Mouse (Mus musculus): ENCODE measurements around the gene Fbxo48. TPM values are rescaled to one million over a fixed set of nuclear protein-coding genes. Genes with fewer than 3 reads are reported as not detected.

Gene Fbxo48
- polyA plus RNA-seq, 1 experiment: 2.3 TPM

- WGBS: 93% methylated on average over 5 of the region's 5 CpGs
- no peak overlapping the region for H3K27ac ChIP-seq (ENCODE audit: control insufficient read depth, insufficient read depth, low read length)
Observed at GRCm38 (mm10) chr11:16915850-16916249, 35.3 kb upstream of the Fbxo48 start.

DNA sequence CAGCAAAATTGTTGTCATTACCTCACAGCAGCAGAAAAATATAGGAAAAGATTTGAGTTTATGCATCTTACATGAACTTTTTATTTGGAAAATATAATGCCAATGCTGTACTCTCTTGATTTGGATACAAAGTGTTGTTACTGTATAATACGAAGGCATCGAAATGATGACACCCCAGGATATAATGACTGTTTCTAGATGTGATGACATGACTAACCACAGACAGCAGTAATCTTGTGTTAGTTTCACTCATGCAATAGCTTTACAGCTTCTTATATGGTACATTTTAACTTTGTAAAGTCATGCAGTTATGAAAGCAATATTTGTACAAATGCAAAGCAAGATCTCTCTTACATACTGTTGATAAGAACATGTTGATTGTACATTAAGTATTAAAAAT lies 33.7 kb upstream of the Fbxo48 start:
- H3K4me1 ChIP-seq (replicated peaks; ENCODE audit: control insufficient read depth, insufficient read depth, low read length): no peaks in the 10 kb centered on the region
- WGBS: 95% methylated on average over 2 of the region's 2 CpGs
- no peak overlapping the region for H3K27ac ChIP-seq (ENCODE audit: control insufficient read depth, insufficient read depth, low read length)
- no peak overlapping the region for H3K4me3 ChIP-seq (ENCODE audit: control insufficient read depth, insufficient read depth, low read length)
- no peak for DNase-seq
- no peaks in the 10 kb centered on the region for H3K27me3 ChIP-seq (ENCODE audit: control insufficient read depth, insufficient read depth, low read length)
- no peaks in the 10 kb centered on the region for H3K36me3 ChIP-seq (ENCODE audit: control insufficient read depth, insufficient read depth, low read length)
- no peak for TF ChIP-seq CTCF (IDR thresholded peaks at IDR 0.05; ENCODE audit: borderline replicate concordance, control insufficient read depth, extremely low read depth, insufficient read depth, low read length, poor library complexity)

More at GRCm38 (mm10) chr11:16915850-16916249, 35.3 kb upstream of the Fbxo48 start:
- Histone ChIP-seq H3K36me3 (ENCODE audit: control insufficient read depth, insufficient read depth, low read length) (no peaks in the 10 kb centered on the region), H3K4me3 (ENCODE audit: control insufficient read depth, insufficient read depth, low read length) (no peak overlapping the region), H3K4me1 (replicated peaks; ENCODE audit: control insufficient read depth, insufficient read depth, low read length) (no peaks in the 10 kb centered on the region), H3K27me3 (ENCODE audit: control insufficient read depth, insufficient read depth, low read length) (no peaks in the 10 kb centered on the region)
- TF ChIP-seq POLR2A (IDR thresholded peaks at IDR 0.05; ENCODE audit: control insufficient read depth, extremely low read depth, insufficient read depth, low read length, poor library complexity): no peak
- no peak for TF ChIP-seq CTCF (IDR thresholded peaks at IDR 0.05; ENCODE audit: borderline replicate concordance, control insufficient read depth, extremely low read depth, insufficient read depth, low read length, poor library complexity)
- DNase-seq: no peak

GRCm38 (mm10) chr11:16932159-16932558 lies 19.0 kb upstream of the Fbxo48 start:
- WGBS: 45% methylated on average over 3 of the region's 3 CpGs
- no peak for DNase-seq
- TF ChIP-seq POLR2A (IDR thresholded peaks at IDR 0.05; ENCODE audit: control insufficient read depth, extremely low read depth, insufficient read depth, low read length, poor library complexity): no peak
- TF ChIP-seq CTCF (IDR thresholded peaks at IDR 0.05; ENCODE audit: borderline replicate concordance, control insufficient read depth, extremely low read depth, insufficient read depth, low read length, poor library complexity): no peak

DNA sequence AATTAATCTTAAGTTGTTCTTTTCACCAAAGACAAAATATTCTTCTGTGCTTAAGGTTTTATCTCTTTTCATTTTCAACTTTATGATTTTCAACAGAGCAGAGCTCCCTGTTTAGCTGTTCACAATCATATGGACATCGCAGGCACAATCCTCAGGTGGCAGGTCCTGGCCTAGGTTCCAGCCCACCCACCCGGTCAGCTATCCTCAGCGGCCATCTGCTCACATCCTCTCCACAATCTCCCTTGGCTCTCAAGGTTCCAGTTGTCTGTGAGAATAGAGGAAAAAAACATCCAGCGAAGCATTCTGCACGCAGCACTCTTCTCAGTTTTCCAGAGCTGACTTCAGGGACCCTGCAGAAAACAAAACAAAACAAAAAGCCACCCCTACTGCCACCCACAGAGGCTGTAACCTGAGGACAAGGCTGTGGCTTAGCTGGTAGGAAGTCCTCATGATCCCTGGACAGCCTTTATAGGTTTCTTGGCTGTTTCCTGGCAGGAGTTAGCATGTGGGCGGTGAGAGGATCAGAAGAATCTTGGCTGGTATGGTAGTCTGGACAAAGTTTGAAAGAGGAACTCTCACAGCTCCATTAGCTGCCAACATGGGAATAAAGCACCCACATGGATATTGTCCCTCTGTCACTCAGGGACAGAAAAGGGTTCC lies 15.5 kb upstream of the Fbxo48 start:
- H3K36me3 ChIP-seq (ENCODE audit: control insufficient read depth, insufficient read depth, low read length): no peaks in the 10 kb centered on the region
- H3K4me1 ChIP-seq (replicated peaks; ENCODE audit: control insufficient read depth, insufficient read depth, low read length): no peaks in the 10 kb centered on the region
- no peak for TF ChIP-seq CTCF (IDR thresholded peaks at IDR 0.05; ENCODE audit: borderline replicate concordance, control insufficient read depth, extremely low read depth, insufficient read depth, low read length, poor library complexity)
- no peak for TF ChIP-seq POLR2A (IDR thresholded peaks at IDR 0.05; ENCODE audit: control insufficient read depth, extremely low read depth, insufficient read depth, low read length, poor library complexity)
- H3K4me3 ChIP-seq (ENCODE audit: control insufficient read depth, insufficient read depth, low read length): no peak overlapping the region
- DNase-seq: no peak
- 90% methylated on average over 6 of the region's 6 CpGs for WGBS
- H3K27me3 ChIP-seq (ENCODE audit: control insufficient read depth, insufficient read depth, low read length): no peaks in the 10 kb centered on the region
- H3K27ac ChIP-seq (ENCODE audit: control insufficient read depth, insufficient read depth, low read length): no peak overlapping the region

More at GRCm38 (mm10) chr11:16932159-16932558, 19.0 kb upstream of the Fbxo48 start:
- Histone ChIP-seq H3K4me3 (ENCODE audit: control insufficient read depth, insufficient read depth, low read length) (no peak overlapping the region), H3K36me3 (ENCODE audit: control insufficient read depth, insufficient read depth, low read length) (no peaks in the 10 kb centered on the region), H3K27ac (ENCODE audit: control insufficient read depth, insufficient read depth, low read length) (no peak overlapping the region), H3K27me3 (ENCODE audit: control insufficient read depth, insufficient read depth, low read length) (no peaks in the 10 kb centered on the region), H3K4me1 (replicated peaks; ENCODE audit: control insufficient read depth, insufficient read depth, low read length) (no peaks in the 10 kb centered on the region)

DNA sequence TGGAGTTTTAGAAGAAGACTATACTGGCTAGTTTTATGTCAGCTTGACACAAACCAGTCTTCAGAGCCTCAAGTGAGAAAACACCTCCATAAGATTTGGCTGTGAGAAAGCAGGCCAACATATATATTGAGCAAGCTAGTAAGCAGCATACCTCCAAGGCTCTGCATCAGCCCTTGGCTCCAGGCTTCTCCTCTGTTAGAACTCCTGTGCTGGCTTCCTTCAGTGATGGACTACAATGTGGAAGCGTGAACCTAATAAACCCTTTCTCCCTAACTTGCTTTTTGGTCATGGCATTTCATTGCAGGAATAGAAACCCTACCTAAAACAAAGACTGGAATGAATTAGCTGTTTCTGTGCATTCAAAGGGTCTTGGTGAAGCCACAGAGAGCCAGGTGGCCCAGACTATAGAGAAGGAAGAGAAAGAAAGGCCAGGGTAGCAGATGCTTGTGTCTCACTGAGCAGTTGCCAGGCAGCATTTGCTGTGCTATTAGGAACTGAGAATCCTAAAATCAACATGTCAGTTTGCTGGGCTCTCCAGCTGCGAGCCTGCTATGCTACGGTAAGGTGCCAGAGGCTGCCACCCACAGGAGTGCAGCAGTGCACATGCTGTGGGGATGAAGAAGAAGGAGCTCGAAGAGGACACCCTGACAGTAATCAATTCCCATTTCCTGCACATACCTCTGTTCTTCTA lies 9.9 kb upstream of the Fbxo48 start:
- TF ChIP-seq POLR2A (IDR thresholded peaks at IDR 0.05; ENCODE audit: control insufficient read depth, extremely low read depth, insufficient read depth, low read length, poor library complexity) (no peak), CTCF (IDR thresholded peaks at IDR 0.05; ENCODE audit: borderline replicate concordance, control insufficient read depth, extremely low read depth, insufficient read depth, low read length, poor library complexity) (no peak)
- H3K4me3 ChIP-seq (ENCODE audit: control insufficient read depth, insufficient read depth, low read length): no peak overlapping the region
- no peak for DNase-seq
- no peak overlapping the region for H3K27ac ChIP-seq (ENCODE audit: control insufficient read depth, insufficient read depth, low read length)
- no peaks in the 10 kb centered on the region for H3K27me3 ChIP-seq (ENCODE audit: control insufficient read depth, insufficient read depth, low read length)
- H3K36me3 ChIP-seq (ENCODE audit: control insufficient read depth, insufficient read depth, low read length): no peaks in the 10 kb centered on the region
- 90% methylated on average over 4 of the region's 4 CpGs for WGBS
- 0 out of 2 replicates have a peak, but pooled peaks cover 2% of the 10 kb centered on the region for H3K4me1 ChIP-seq (replicated peaks; ENCODE audit: control insufficient read depth, insufficient read depth, low read length)

- no peak for TF ChIP-seq CTCF (IDR thresholded peaks at IDR 0.05; ENCODE audit: borderline replicate concordance, control insufficient read depth, extremely low read depth, insufficient read depth, low read length, poor library complexity)
- no peak for TF ChIP-seq POLR2A (IDR thresholded peaks at IDR 0.05; ENCODE audit: control insufficient read depth, extremely low read depth, insufficient read depth, low read length, poor library complexity)
- no peak for DNase-seq
- H3K27me3 ChIP-seq (ENCODE audit: control insufficient read depth, insufficient read depth, low read length): no peaks in the 10 kb centered on the region
- 0 out of 2 replicates have a peak, but pooled peaks cover 2% of the 10 kb centered on the region for H3K4me1 ChIP-seq (replicated peaks; ENCODE audit: control insufficient read depth, insufficient read depth, low read length)
- 88% methylated on average over 4 of the region's 4 CpGs for WGBS
- no peak overlapping the region for H3K4me3 ChIP-seq (ENCODE audit: control insufficient read depth, insufficient read depth, low read length)
- no peak overlapping the region for H3K27ac ChIP-seq (ENCODE audit: control insufficient read depth, insufficient read depth, low read length)
- H3K36me3 ChIP-seq (ENCODE audit: control insufficient read depth, insufficient read depth, low read length): no peaks in the 10 kb centered on the region
Observed at GRCm38 (mm10) chr11:16941973-16942452, 9.2 kb upstream of the Fbxo48 start.

Data from thymus, adult 2 months (tissue).